Mouse (Mus musculus) embryonic facial prominence, embryonic 10.5 days (tissue): Measurements from ENCODE around the gene Pex11b. TPM values are rescaled to one million over a fixed set of nuclear protein-coding genes. Genes with fewer than 3 reads are reported as not detected.
A peak's percentile ranks its signal among the peaks of the same experiment; 100 is the strongest.
"Not testable (repeated sequence)": the region's sequence is repeated elsewhere in the genome, so short reads cannot be mapped to it uniquely, and the experiment has no call there.

Experiments
- DNase-seq: peaks from one replicate; pipeline ENCODE4 v3.0.0-alpha.2; 2017; ENCODE audit warnings: low spot score
- H3K27ac ChIP-seq: fragments of 300-500 bp; sonication (generic); replicated peaks from 2 replicates; pipeline ENCODE4 v1.5.1; 2016; ENCODE audit warnings: mild to moderate bottlenecking
- H3K27me3 ChIP-seq: fragments of 300-500 bp; sonication (generic); replicated peaks from 2 replicates; pipeline ENCODE4 v1.6.1; 2016; ENCODE audit warnings: low read depth, mild to moderate bottlenecking; ENCODE audit not compliant: poor library complexity, severe bottlenecking
- H3K36me3 ChIP-seq: fragments of 300-500 bp; sonication (generic); replicated peaks from 2 replicates; pipeline ENCODE4 v1.6.1; 2016; ENCODE audit warnings: mild to moderate bottlenecking, moderate library complexity
- H3K4me1 ChIP-seq: fragments of 300-500 bp; sonication (generic); 2 replicates; pipeline ENCODE4 v1.6.1; 2016
- H3K4me3 ChIP-seq: fragments of 300-500 bp; sonication (generic); 2 replicates; pipeline ENCODE4 v1.5.1; 2016; ENCODE audit warnings: mild to moderate bottlenecking, moderate library complexity
- H3K9me3 ChIP-seq: fragments of 300-500 bp; sonication (generic); 2 replicates; pipeline ENCODE4 v1.6.1; 2016; ENCODE audit warnings: mild to moderate bottlenecking
- WGBS: fragments of 180-500 bp; shearing (Covaris S2); methylation state at CpG from one replicate; pipeline ENCODE4 v1.1.7; 2016; 5-methylcytosine and 5-hydroxymethylcytosine counted together
- polyA plus RNA-seq: library from polyadenylated mRNA; unstranded; fragments of >200 nt; fragmentation: Nextera tagmentation; extraction: Ambion mirVana; gene quantifications from 2 replicates; pipeline ENCODE4 v1.2.1, GENCODE M21; 2016

Gene Pex11b
- polyA plus RNA-seq, 1 experiment from 2014 or later: 41.6 TPM

- Histone ChIP-seq H3K9me3 (no peaks in the 10 kb centered on the region), H3K27me3 (no peaks in the 10 kb centered on the region), H3K4me1 (peaks cover 42% of the 10 kb centered on the region), H3K4me3 (no peak overlapping the region), H3K27ac (no peak overlapping the region), H3K36me3 (peaks cover 52% of the 10 kb centered on the region)
- 85% methylated on average over 1 of the region's 1 CpGs for WGBS
- no peak for DNase-seq
Observed at GRCm38 (mm10) chr3:96634015-96634414, 1.2 kb upstream of the Pex11b start.

GRCm38 (mm10) chr3:96635906-96636305, 730 bp downstream of the Pex11b start:
- 13% methylated on average over 15 of the region's 15 CpGs for WGBS
- H3K27ac ChIP-seq: peak overlapping the region; percentile 96
- no peaks in the 10 kb centered on the region for H3K27me3 ChIP-seq
- H3K36me3 ChIP-seq: peaks cover 65% of the 10 kb centered on the region
- H3K4me3 ChIP-seq: peak overlapping the region; percentile 95
- H3K4me1 ChIP-seq: peaks cover 33% of the 10 kb centered on the region
- no peaks in the 10 kb centered on the region for H3K9me3 ChIP-seq
- no peak for DNase-seq

GRCm38 (mm10) chr3:96636448-96636847, 1.3 kb downstream of the Pex11b start:
- WGBS: 67% methylated on average over 11 of the region's 11 CpGs
- Histone ChIP-seq H3K27ac (peak overlapping the region; percentile 96), H3K4me1 (peaks cover 28% of the 10 kb centered on the region), H3K9me3 (no peaks in the 10 kb centered on the region), H3K27me3 (no peaks in the 10 kb centered on the region), H3K36me3 (peaks cover 65% of the 10 kb centered on the region), H3K4me3 (peak overlapping the region; percentile 95)
- peak; percentile 11 for DNase-seq

GRCm38 (mm10) chr3:96639219-96639618, 4.0 kb downstream of the Pex11b start:
- peak; percentile 59 for DNase-seq
- H3K27me3 ChIP-seq: no peaks in the 10 kb centered on the region
- no peaks in the 10 kb centered on the region for H3K9me3 ChIP-seq
- H3K27ac ChIP-seq: no peak overlapping the region
- H3K4me1 ChIP-seq: peaks cover 28% of the 10 kb centered on the region
- no peak overlapping the region for H3K4me3 ChIP-seq
- H3K36me3 ChIP-seq: peaks cover 62% of the 10 kb centered on the region
- 74% methylated on average over 1 of the region's 1 CpGs for WGBS

GRCm38 (mm10) chr3:96645018-96645649, 10.0 kb downstream of the Pex11b start, which contains the start of gene Itga10:
Gene Itga10, plus strand, starts transcription at chr3:96645584.
- H3K27ac ChIP-seq: no peak within 1 kb of the TSS
- 67% methylated on average over 7 of the region's 7 CpGs for WGBS
- peak; percentile 41 for DNase-seq

GRCm38 (mm10) chr3:96647365-96647764, 12.2 kb downstream of the Pex11b start:
- Histone ChIP-seq H3K4me3 (no peak overlapping the region), H3K27ac (no peak overlapping the region), H3K36me3 (peaks cover 30% of the 10 kb centered on the region), H3K4me1 (no peaks in the 10 kb centered on the region), H3K27me3 (no peaks in the 10 kb centered on the region), H3K9me3 (no peaks in the 10 kb centered on the region)
- WGBS: 79% methylated on average over 3 of the region's 3 CpGs
- DNase-seq: no peak

More at GRCm38 (mm10) chr3:96645018-96645649, 10.0 kb downstream of the Pex11b start, which contains the start of gene Itga10:
- Histone ChIP-seq H3K27me3 (no peaks in the 10 kb centered on the region), H3K9me3 (no peaks in the 10 kb centered on the region), H3K4me3 (no peak within 1 kb of the TSS), H3K4me1 (no peaks in the 10 kb centered on the region), H3K36me3 (peaks cover 41% of the 10 kb centered on the region)

GRCm38 (mm10) chr3:96660901-96661300, 25.7 kb downstream of the Pex11b start:
- no peak overlapping the region for H3K4me3 ChIP-seq
- H3K9me3 ChIP-seq: no peaks in the 10 kb centered on the region
- no peak overlapping the region for H3K27ac ChIP-seq
- H3K36me3 ChIP-seq: peaks cover 12% of the 10 kb centered on the region; the same call in 1 of the 2 replicates
- peaks cover 19% of the 10 kb centered on the region for H3K4me1 ChIP-seq
- DNase-seq: no peak
- WGBS: 86% methylated on average over 2 of the region's 2 CpGs
- peaks cover 6% of the 10 kb centered on the region; the same call in 1 of the 2 replicates for H3K27me3 ChIP-seq

GRCm38 (mm10) chr3:96662731-96663316, 27.6 kb downstream of the Pex11b start:
- H3K27ac ChIP-seq: peak overlapping the region; percentile 75
- DNase-seq: no peak
- peaks cover 6% of the 10 kb centered on the region; the same call in 1 of the 2 replicates for H3K27me3 ChIP-seq
- H3K9me3 ChIP-seq: no peaks in the 10 kb centered on the region
- peak overlapping the region; percentile 48 for H3K4me3 ChIP-seq
- peaks cover 19% of the 10 kb centered on the region for H3K4me1 ChIP-seq
- 0 out of 2 replicates have a peak, but pooled peaks cover 1% of the 10 kb centered on the region for H3K36me3 ChIP-seq
- 46% methylated on average over 8 of the region's 8 CpGs for WGBS

GRCm38 (mm10) chr3:96663432-96664239, 28.5 kb downstream of the Pex11b start:
- H3K4me3 ChIP-seq: peak overlapping the region; percentile 48
- peaks cover 6% of the 10 kb centered on the region; the same call in 1 of the 2 replicates for H3K27me3 ChIP-seq
- WGBS: 8% methylated on average over 15 of the region's 18 CpGs
- peaks cover 19% of the 10 kb centered on the region for H3K4me1 ChIP-seq
- DNase-seq: peak; percentile 90
- H3K9me3 ChIP-seq: no peaks in the 10 kb centered on the region
- peak overlapping the region; percentile 75 for H3K27ac ChIP-seq
- H3K36me3 ChIP-seq: no peaks in the 10 kb centered on the region

- H3K36me3 ChIP-seq, DNase-seq, H3K4me3 ChIP-seq, H3K9me3 ChIP-seq, H3K27ac ChIP-seq: not testable (repeated sequence)
- peaks cover 13% of the 10 kb centered on the region for H3K27me3 ChIP-seq
- H3K4me1 ChIP-seq: peaks cover 32% of the 10 kb centered on the region
- WGBS: 85% methylated on average over 7 of the region's 7 CpGs
Observed at GRCm38 (mm10) chr3:96665732-96666363, 30.7 kb downstream of the Pex11b start.

GRCm38 (mm10) chr3:96666916-96667315, 31.7 kb downstream of the Pex11b start:
- peaks cover 32% of the 10 kb centered on the region for H3K4me1 ChIP-seq
- no peak overlapping the region for H3K4me3 ChIP-seq
- WGBS: 95% methylated on average over 5 of the region's 5 CpGs
- H3K9me3 ChIP-seq: no peaks in the 10 kb centered on the region
- peaks cover 24% of the 10 kb centered on the region for H3K27me3 ChIP-seq
- DNase-seq: no peak
- no peaks in the 10 kb centered on the region for H3K36me3 ChIP-seq
- no peak overlapping the region for H3K27ac ChIP-seq

GRCm38 (mm10) chr3:96667316-96667715, 32.1 kb downstream of the Pex11b start:
- H3K27me3 ChIP-seq: peaks cover 27% of the 10 kb centered on the region
- peaks cover 32% of the 10 kb centered on the region for H3K4me1 ChIP-seq
- H3K36me3 ChIP-seq: no peaks in the 10 kb centered on the region
- H3K27ac ChIP-seq: no peak overlapping the region
- no peak overlapping the region for H3K4me3 ChIP-seq
- WGBS: 42% methylated on average over 1 of the region's 1 CpGs
- no peaks in the 10 kb centered on the region for H3K9me3 ChIP-seq
- DNase-seq: no peak
